Mouse (Mus musculus) small intestine, adult 2 months (tissue): Measurements from ENCODE around the gene Mycbpap.

ENCODE experiments used
- CTCF ChIP-seq: fragments of 200-500 bp; IDR thresholded peaks from 2 replicates; pipeline ENCODE4 v1.5.1; 2012; ENCODE audit warnings: low read depth, mild to moderate bottlenecking, control low read depth, inconsistent platforms, low read length, moderate library complexity, mixed read lengths; ENCODE audit not compliant: insufficient replicate concordance, insufficient read length; ENCODE audit errors: extremely low read depth
- POLR2A ChIP-seq: fragments of 200-500 bp; IDR thresholded peaks from 2 replicates; pipeline ENCODE4 v1.6.1; 2012; ENCODE audit warnings: low read depth, mild to moderate bottlenecking, control low read depth, inconsistent platforms, low read length, moderate library complexity

GRCm38 (mm10) chr11:94485223-94485622 lies 36.3 kb downstream of the Mycbpap start:
- TF ChIP-seq CTCF (no peak), POLR2A (no peak)
